8 mouse cellular contexts compared by ENCODE assay signal in genomic region chr9:101250486-101250885, GRCm38 (mm10). TPM values are rescaled to one million over a fixed set of nuclear protein-coding genes. Genes with fewer than 3 reads are reported as not detected.
A peak's percentile ranks its signal among the peaks of the same experiment; 100 is the strongest.
DNase-seq lines count a peak whose midpoint lies in the region; ATAC-seq and TF ChIP-seq lines count a peak whose summit lies in the region.

No protein-coding gene starts in this region.

- no peak for TF ChIP-seq EP300 in CH12.LX (IDR thresholded peaks at IDR 0.05; ENCODE audit: low read length)

- H3K4me2 ChIP-seq in CH12.LX (ENCODE audit: insufficient read depth, low read depth, poor library complexity, severe bottlenecking): peak overlapping the region; percentile 72
- peak overlapping the region; percentile 78 for H3K4me2 ChIP-seq in intestine, embryonic 16.5 days (ENCODE audit: low read depth, low read length)

- no peak for TF ChIP-seq RAD21 in CH12.LX (IDR thresholded peaks at IDR 0.05; ENCODE audit: low read depth, low read length)

- no peak overlapping the region; the same call in 1 of the 2 replicates for H3K9ac ChIP-seq in CH12.LX (ENCODE audit: insufficient read depth, low read depth)
- peak overlapping the region; percentile 90 for H3K9ac ChIP-seq in intestine, embryonic 16.5 days (ENCODE audit: low read depth, low read length)

- H3K27me3 ChIP-seq in CH12.LX (replicated peaks): peaks cover 3% of the 10 kb centered on the region
- H3K27me3 ChIP-seq in forebrain, embryonic 10.5 days (ENCODE audit: poor library complexity, severe bottlenecking): no peaks in the 10 kb centered on the region
- no peaks in the 10 kb centered on the region for H3K27me3 ChIP-seq in intestine, embryonic 16.5 days (replicated peaks; ENCODE audit: control insufficient read depth, insufficient read depth, low read length)
- no peaks in the 10 kb centered on the region for H3K27me3 ChIP-seq in midbrain, embryonic 10.5 days (ENCODE audit: low read depth, poor library complexity, severe bottlenecking)

- dilution Hi-C loops in CH12.LX (cut with MboI; ENCODE audit: extremely low pct_ligation_motif_present, extremely low pct_unique_long_range_greater_than_20kb, low sequenced_read_pairs): no loop called here

- no peaks in the 10 kb centered on the region for H3K4me1 ChIP-seq in CH12.LX (ENCODE audit: control insufficient read depth in 1 of 2, insufficient read depth in 2 of 2)
- peaks cover 30% of the 10 kb centered on the region for H3K4me1 ChIP-seq in forebrain, embryonic 10.5 days
- peaks cover 12% of the 10 kb centered on the region for H3K4me1 ChIP-seq in intestine, embryonic 16.5 days (ENCODE audit: control insufficient read depth, insufficient read depth, low read length)
- peaks cover 35% of the 10 kb centered on the region for H3K4me1 ChIP-seq in midbrain, embryonic 10.5 days

- ATAC-seq in intestine, embryonic 16.5 days: no peak
- no peak for ATAC-seq in granulocyte monocyte progenitor cell, adult 5-6 weeks (replicated peaks; ENCODE audit: poor library complexity, severe bottlenecking)

- DNase-seq in cerebellum, adult 11-12 months: peak; percentile 9
- no peak for DNase-seq in cerebellum, adult 9-11 months
- DNase-seq in CH12.LX (ENCODE audit: extremely low read depth): no peak
- no peak for DNase-seq in forebrain, embryonic 10.5 days (ENCODE audit: extremely low spot score, low spot score)
- peak; percentile 25 for DNase-seq in midbrain, embryonic 10.5 days (ENCODE audit: low spot score)
- no peak for DNase-seq in thymus, postnatal 0 days (ENCODE audit: low spot score)

- no peaks in the 10 kb centered on the region for H3K79me2 ChIP-seq in CH12.LX (replicated peaks; ENCODE audit: control insufficient read depth, extremely low read depth, insufficient read depth, poor library complexity, severe bottlenecking)

- H3K27ac ChIP-seq in CH12.LX (ENCODE audit: insufficient read depth, low read depth): no peak overlapping the region
- peak overlapping the region; percentile 95 for H3K27ac ChIP-seq in forebrain, embryonic 10.5 days
- peak overlapping the region; percentile 98 for H3K27ac ChIP-seq in intestine, embryonic 16.5 days (ENCODE audit: low read length)
- H3K27ac ChIP-seq in midbrain, embryonic 10.5 days (replicated peaks): peak overlapping the region; percentile 95

- no peaks in the 10 kb centered on the region for H3K36me3 ChIP-seq in CH12.LX (replicated peaks in 1 of 2; ENCODE audit: control insufficient read depth in 1 of 2, insufficient read depth in 1 of 2, low read length in 1 of 2)
- no peaks in the 10 kb centered on the region for H3K36me3 ChIP-seq in forebrain, embryonic 10.5 days (replicated peaks)
- H3K36me3 ChIP-seq in intestine, embryonic 16.5 days (ENCODE audit: control insufficient read depth, insufficient read depth, low read length): no peaks in the 10 kb centered on the region
- no peaks in the 10 kb centered on the region for H3K36me3 ChIP-seq in midbrain, embryonic 10.5 days

- no peak for TF ChIP-seq CTCF in CH12.LX (conservative IDR thresholded peaks at IDR 0.05 in 1 of 2, IDR thresholded peaks at IDR 0.05 in 1 of 2; ENCODE audit: low read depth in 2 of 2, low read length in 2 of 2)

- in situ Hi-C loops in CH12.LX (cut with MboI; ENCODE audit: low pct_ligation_motif_present, low pct_unique_long_range_greater_than_20kb, low sequenced_read_pairs): no loop called here

- WGBS in forebrain, embryonic 10.5 days: 19% methylated on average over 11 of the region's 11 CpGs
- WGBS in intestine, embryonic 16.5 days: 4% methylated on average over 11 of the region's 11 CpGs
- WGBS in midbrain, embryonic 10.5 days: 13% methylated on average over 11 of the region's 11 CpGs

- TF ChIP-seq POLR2A in CH12.LX (IDR thresholded peaks at IDR 0.05; ENCODE audit: low read depth, low read length): no peak

- no peaks in the 10 kb centered on the region for H3K9me3 ChIP-seq in CH12.LX (replicated peaks; ENCODE audit: low read length)
- H3K9me3 ChIP-seq in forebrain, embryonic 10.5 days: no peaks in the 10 kb centered on the region
- H3K9me3 ChIP-seq in intestine, embryonic 16.5 days (ENCODE audit: control insufficient read depth, low read length): no peaks in the 10 kb centered on the region
- H3K9me3 ChIP-seq in midbrain, embryonic 10.5 days (replicated peaks): no peaks in the 10 kb centered on the region

- peak overlapping the region in 1 of 3 experiments; percentile 65 for H3K4me3 ChIP-seq in CH12.LX (replicated peaks in 1 of 3; ENCODE audit: low read depth in 2 of 3, low read length in 2 of 3, poor library complexity in 1 of 3)
- H3K4me3 ChIP-seq in forebrain, embryonic 10.5 days: peak overlapping the region; percentile 82
- H3K4me3 ChIP-seq in intestine, embryonic 16.5 days (ENCODE audit: low read length): peak overlapping the region; percentile 90
- peak overlapping the region; percentile 85 for H3K4me3 ChIP-seq in midbrain, embryonic 10.5 days

TF ChIP-seq in CH12.LX, 34 proteins besides CTCF, POLR2A, EP300 and RAD21:
- TF ChIP-seq HCFC1 (IDR thresholded peaks at IDR 0.05; ENCODE audit: low read depth, low read length) (no peak), ELF1 (IDR thresholded peaks at IDR 0.05; ENCODE audit: low read depth, low read length) (no peak), NELFE (IDR thresholded peaks at IDR 0.05; ENCODE audit: low read depth, low read length) (no peak), ZKSCAN1 (IDR thresholded peaks at IDR 0.05; ENCODE audit: borderline replicate concordance, low read depth, low read length) (no peak), TBP (conservative IDR thresholded peaks at IDR 0.05; ENCODE audit: low read depth, low read length) (no peak), NRF1 (IDR thresholded peaks at IDR 0.05; ENCODE audit: low read depth, low read length) (no peak), RCOR1 (conservative IDR thresholded peaks at IDR 0.05; ENCODE audit: low read depth, low read length) (no peak), MXI1 (IDR thresholded peaks at IDR 0.05; ENCODE audit: low read depth, low read length) (no peak), MAX (IDR thresholded peaks at IDR 0.05; ENCODE audit: low read length) (no peak), JUN (IDR thresholded peaks at IDR 0.05; ENCODE audit: insufficient read depth, low read depth, low read length) (no peak), IRF4 (IDR thresholded peaks at IDR 0.05; ENCODE audit: low read depth, low read length) (no peak), SMC3 (IDR thresholded peaks at IDR 0.05; ENCODE audit: low read depth, low read length) (no peak), USF1 (IDR thresholded peaks at IDR 0.05; ENCODE audit: low read depth, low read length) (no peak), JUND (conservative IDR thresholded peaks at IDR 0.05; ENCODE audit: low read depth, low read length) (no peak), UBTF (IDR thresholded peaks at IDR 0.05; ENCODE audit: low read depth, low read length) (no peak), ZC3H11A (IDR thresholded peaks at IDR 0.05; ENCODE audit: low read depth, low read length) (no peak), MYC (IDR thresholded peaks at IDR 0.05; ENCODE audit: low read depth, low read length) (no peak)

RNA-seq across cellular contexts. Expression of gene Ppp2r3a, which starts 1.1 kb away (rescaled TPM):
- 0.88 and 1.2 TPM in 2 replicates for total RNA-seq in CH12.LX (2012; rRNA removed)
- total RNA-seq in CH12.LX (2014; rRNA removed): 1.8 TPM in 2 replicates
- 2.1 and 2.2 TPM in 2 replicates for polyA plus RNA-seq in CH12.LX (2012; ENCODE audit: insufficient read length, low read depth)
- polyA plus RNA-seq in forebrain, embryonic 10.5 days (2016; fragmentation: Nextera tagmentation; extraction: Ambion mirVana): 7.4 and 8.7 TPM in 2 replicates
- 7.4 and 8.1 TPM in 2 replicates for polyA plus RNA-seq in intestine, embryonic 16.5 days (2015; fragmentation: Nextera tagmentation; extraction: Ambion mirVana)
- polyA plus RNA-seq in midbrain, embryonic 10.5 days (2016; fragmentation: Nextera tagmentation; extraction: Ambion mirVana): 8.0 and 9.1 TPM in 2 replicates
- 2.2 and 2.3 TPM in 2 replicates for polyA plus RNA-seq in thymus, postnatal 0 days (2015; fragmentation: Nextera tagmentation; extraction: Ambion mirVana)
- total RNA-seq in granulocyte monocyte progenitor cell, adult 5-6 weeks (2014; fragmentation: Nextera tagmentation): 14.8 and 16.3 TPM in 2 replicates
- total RNA-seq in granulocyte monocyte progenitor cell, adult 5-6 weeks (2017): 5.5 and 10.0 TPM in 2 replicates

Comparison
In these comparisons a context has a peak if more than half of its experiments do, and no peak if none do; other contexts are left out.
1. DNase-seq: peak in cerebellum, adult 11-12 months (single experiment) and midbrain, embryonic 10.5 days (single experiment); none in cerebellum, adult 9-11 months (single experiment), CH12.LX (single experiment), forebrain, embryonic 10.5 days (single experiment) and thymus, postnatal 0 days (single experiment).